Mouse (Mus musculus): Measurements from ENCODE around the gene Epha1.

Gene Epha1

DNA sequence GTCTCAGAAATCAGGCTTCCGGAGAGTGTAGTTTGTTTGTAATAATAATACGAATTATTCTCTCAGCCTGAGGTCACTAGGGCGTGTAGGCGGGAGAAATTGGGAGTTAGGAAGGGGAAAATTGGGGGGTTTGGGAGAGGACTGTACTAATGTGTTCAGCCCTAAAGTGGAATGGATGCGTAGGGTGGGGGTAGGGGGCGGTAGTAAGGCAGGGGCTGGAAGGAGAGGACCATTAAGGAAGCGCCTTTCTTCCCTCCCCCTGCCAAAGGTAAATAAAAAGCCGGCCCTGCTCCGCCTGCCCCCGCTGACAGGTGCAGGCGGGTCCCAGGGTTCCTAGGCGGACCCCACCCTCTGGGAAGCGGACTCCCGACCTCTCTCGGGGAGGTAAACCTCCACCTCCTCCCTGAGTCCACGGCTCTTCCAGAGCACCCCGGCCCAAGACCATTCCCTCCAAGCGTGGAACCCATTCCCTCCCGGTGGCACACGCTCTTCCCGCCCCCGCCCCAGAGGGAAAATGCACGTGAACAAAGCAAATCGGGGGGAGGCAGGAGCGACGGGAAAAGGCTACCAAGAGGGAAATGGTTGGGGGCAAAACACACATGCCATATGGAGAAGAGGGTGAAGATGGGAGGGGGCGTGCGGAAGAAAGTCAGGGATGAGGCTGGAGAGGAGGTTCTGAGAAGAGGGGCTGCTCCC is 49.5 kb downstream of the Epha1 start:
- DNase-seq, result no peak

- DNase-seq, result no peak
Measured at GRCm38 (mm10) chr6:42318293-42318692, 54.8 kb downstream of the Epha1 start.

DNA sequence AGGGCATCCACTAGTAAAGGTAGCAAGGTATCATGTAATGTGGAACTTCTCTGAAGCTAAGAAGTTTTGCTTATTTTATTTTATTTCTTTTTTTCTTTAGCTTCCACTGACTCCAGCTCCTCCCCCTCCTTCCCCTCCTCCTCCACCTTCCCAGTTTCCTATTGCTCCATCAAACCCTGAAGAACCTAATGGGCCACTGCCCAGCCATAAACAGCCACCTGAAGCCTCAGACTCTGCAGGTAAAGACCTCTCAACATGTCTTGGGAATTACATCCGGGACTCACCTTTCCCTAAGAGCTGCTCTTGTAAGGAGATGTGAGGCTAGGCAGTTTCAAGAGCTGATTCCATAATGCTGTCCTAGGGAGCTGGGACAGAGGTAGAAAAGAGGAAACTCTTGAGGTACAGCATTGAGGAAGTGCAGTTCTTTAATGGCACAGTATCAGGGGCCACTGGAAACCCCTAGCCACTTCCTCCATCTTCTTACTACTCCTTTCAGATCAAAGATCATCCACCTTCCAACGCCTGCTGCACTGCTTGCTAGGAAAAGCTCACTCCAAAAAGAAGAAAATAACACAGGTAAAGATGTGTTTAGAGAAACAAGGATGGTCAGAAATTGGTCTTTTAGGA is 62.5 kb downstream of the Epha1 start:
- no peak for DNase-seq

GRCm38 (mm10) chr6:42309816-42310378 is 63.2 kb downstream of the Epha1 start:
- DNase-seq, result no peak
